16 mouse cellular contexts compared by ENCODE assay signal in the genomic region with DNA sequence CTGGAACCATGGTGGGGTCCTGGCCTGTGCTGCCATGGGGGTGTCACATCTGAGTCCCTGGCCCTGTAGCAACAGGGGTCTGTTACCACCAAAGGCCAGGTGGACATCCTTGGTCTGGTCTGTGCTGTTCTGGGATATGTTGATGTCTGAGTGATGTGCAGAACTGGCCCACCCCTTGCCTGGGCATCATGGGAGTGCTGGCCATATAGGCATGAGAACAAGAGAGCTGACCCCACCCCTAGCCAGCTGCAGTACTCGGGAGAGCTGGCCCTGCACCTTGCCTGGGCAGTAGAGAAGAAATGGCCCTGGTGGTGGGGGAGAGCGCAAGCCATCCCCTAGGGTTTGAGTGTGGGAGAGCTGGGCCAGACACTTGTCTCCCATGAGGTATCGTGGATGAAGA. TPM values are rescaled to one million over a fixed set of nuclear protein-coding genes. Genes with fewer than 3 reads are reported as not detected.
A peak's percentile ranks its signal among the peaks of the same experiment; 100 is the strongest.
DNase-seq lines count a peak whose midpoint lies in the region; ATAC-seq lines count a peak whose summit lies in the region.
"Had no signal": no experiment of that assay in that cellular context is flagged by ENCODE, and none has a peak within 500 bp of the region (broad histone marks: within the 10 kb centered on the region; RNA-seq: fewer than 3 reads in every experiment).

No protein-coding gene starts in this region.

- no peaks in the 10 kb centered on the region for H3K27me3 ChIP-seq in kidney, embryonic 16.5 days (ENCODE audit: insufficient read depth, low read length)
- H3K27me3 ChIP-seq in lung, embryonic 15.5 days, result no peaks in the 10 kb centered on the region
- H3K27me3 ChIP-seq in embryonic facial prominence, embryonic 12.5 days, result no peaks in the 10 kb centered on the region
- H3K27me3 ChIP-seq: forebrain, embryonic 13.5 days; forebrain, embryonic 15.5 days had no signal

- 70% methylated on average over 3 of the region's 3 CpGs for WGBS in kidney, embryonic 16.5 days
- 59% methylated on average over 3 of the region's 3 CpGs for WGBS in lung, embryonic 15.5 days
- 67% methylated on average over 3 of the region's 3 CpGs for WGBS in embryonic facial prominence, embryonic 12.5 days

- no peaks in the 10 kb centered on the region for H3K9me3 ChIP-seq in kidney, embryonic 16.5 days (ENCODE audit: low read length)
- H3K9me3 ChIP-seq in lung, embryonic 15.5 days, result no peaks in the 10 kb centered on the region
- H3K9me3 ChIP-seq in embryonic facial prominence, embryonic 12.5 days, result no peaks in the 10 kb centered on the region
- H3K9me3 ChIP-seq: forebrain, embryonic 13.5 days; forebrain, embryonic 15.5 days had no signal

- no peak overlapping the region for H3K27ac ChIP-seq in kidney, embryonic 16.5 days (ENCODE audit: low read length)
- H3K27ac ChIP-seq in lung, embryonic 15.5 days, result no peak overlapping the region
- H3K27ac ChIP-seq in embryonic facial prominence, embryonic 12.5 days, result no peak overlapping the region
- H3K27ac ChIP-seq: forebrain, embryonic 13.5 days; forebrain, embryonic 15.5 days had no signal

- ATAC-seq in kidney, embryonic 16.5 days (ENCODE audit: low FRiP score, low TSS enrichment), result peak; percentile 19; the same call in 1 of the 2 replicates
- ATAC-seq in lung, embryonic 15.5 days (ENCODE audit: borderline replicate concordance, extremely low read depth, low FRiP score, low TSS enrichment), result peak; percentile 14; the same call in 1 of the 2 replicates
- ATAC-seq in embryonic facial prominence, embryonic 12.5 days (ENCODE audit: insufficient number of reproducible peaks, insufficient read depth, low FRiP score, low TSS enrichment), result 0 out of 2 replicates have a peak, but pooled peaks have one; percentile 41
- ATAC-seq: forebrain, embryonic 13.5 days; forebrain, embryonic 15.5 days; forebrain, postnatal 0 days had no signal

- H3K36me3 ChIP-seq in kidney, embryonic 16.5 days (ENCODE audit: insufficient read depth, low read length), result no peaks in the 10 kb centered on the region
- H3K36me3 ChIP-seq in lung, embryonic 15.5 days, result no peaks in the 10 kb centered on the region
- no peaks in the 10 kb centered on the region for H3K36me3 ChIP-seq in embryonic facial prominence, embryonic 12.5 days
- H3K36me3 ChIP-seq: forebrain, embryonic 15.5 days had no signal

- no peak overlapping the region for H3K4me3 ChIP-seq in kidney, embryonic 16.5 days (ENCODE audit: low read length)
- no peak overlapping the region for H3K4me3 ChIP-seq in lung, embryonic 15.5 days
- H3K4me3 ChIP-seq in embryonic facial prominence, embryonic 12.5 days, result no peak overlapping the region
- H3K4me3 ChIP-seq: forebrain, embryonic 13.5 days; forebrain, embryonic 15.5 days had no signal

- peak; percentile 90 for DNase-seq in heart, adult 11 months
- DNase-seq in heart, postnatal 4 days, result no peak
- DNase-seq in kidney, postnatal 14 days, result no peak
- DNase-seq in lung, postnatal 25 days (ENCODE audit: low spot score), result no peak
- DNase-seq in spleen, postnatal 4 days (ENCODE audit: low spot score in 2 of 2), result no peak
- DNase-seq: adrenal gland, postnatal 25 days; cerebellum, adult 11 months had no signal

- H3K9ac ChIP-seq in kidney, embryonic 16.5 days (replicated peaks; ENCODE audit: low read length), result no peak overlapping the region
- H3K9ac ChIP-seq in lung, embryonic 15.5 days, result no peak overlapping the region
- no peak overlapping the region for H3K9ac ChIP-seq in embryonic facial prominence, embryonic 12.5 days
- H3K9ac ChIP-seq: forebrain, embryonic 13.5 days; forebrain, embryonic 15.5 days; forebrain, postnatal 0 days had no signal

- H3K4me1 ChIP-seq in kidney, embryonic 16.5 days (ENCODE audit: insufficient read depth, low read length), result no peaks in the 10 kb centered on the region
- no peaks in the 10 kb centered on the region for H3K4me1 ChIP-seq in lung, embryonic 15.5 days
- no peaks in the 10 kb centered on the region for H3K4me1 ChIP-seq in embryonic facial prominence, embryonic 12.5 days
- H3K4me1 ChIP-seq: forebrain, embryonic 13.5 days; forebrain, embryonic 15.5 days had no signal

- H3K4me2 ChIP-seq in kidney, embryonic 16.5 days (replicated peaks; ENCODE audit: low read depth, low read length), result no peak overlapping the region
- H3K4me2 ChIP-seq in lung, embryonic 15.5 days, result no peak overlapping the region
- no peak overlapping the region for H3K4me2 ChIP-seq in embryonic facial prominence, embryonic 12.5 days (replicated peaks)
- H3K4me2 ChIP-seq: forebrain, embryonic 13.5 days; forebrain, embryonic 15.5 days had no signal

RNA-seq across cellular contexts. Expression of a gene that starts 25.5 kb away (rescaled TPM):
- under 1 TPM; 0.17 to 0.52 TPM for total RNA-seq in heart, postnatal 4 days (2021)
- 1.7 and 1.8 TPM in 2 replicates for polyA plus RNA-seq in kidney, embryonic 16.5 days (2015; fragmentation: Nextera tagmentation; extraction: Ambion mirVana)
- polyA plus RNA-seq in lung, embryonic 15.5 days (2015; fragmentation: Nextera tagmentation; extraction: Ambion mirVana), result 0.17 and 0.39 TPM in 2 replicates
- polyA plus RNA-seq in embryonic facial prominence, embryonic 12.5 days (2016; fragmentation: Nextera tagmentation; extraction: Ambion mirVana), result 0.10 TPM in 1 of 2 replicates, not detected in the other
- total RNA-seq: common myeloid progenitor, adult 5-6 weeks; ES-E14; MEL had no signal
- polyA plus RNA-seq: forebrain, embryonic 13.5 days; forebrain, embryonic 15.5 days had no signal
